Mouse (Mus musculus) neutrophil, adult 65 days (primary cell): ENCODE results near the gene Sept9. TPM values are rescaled to one million over a fixed set of nuclear protein-coding genes. Genes with fewer than 3 reads are reported as not detected.

Experiments used
- total RNA-seq: library from RNA; stranded (reverse); gene quantifications from 2 replicates; pipeline ENCODE4 v1.2.4, GENCODE M21; 2023

Sept9 gene
- total RNA-seq = 169 and 182 TPM in 2 replicates

DNA sequence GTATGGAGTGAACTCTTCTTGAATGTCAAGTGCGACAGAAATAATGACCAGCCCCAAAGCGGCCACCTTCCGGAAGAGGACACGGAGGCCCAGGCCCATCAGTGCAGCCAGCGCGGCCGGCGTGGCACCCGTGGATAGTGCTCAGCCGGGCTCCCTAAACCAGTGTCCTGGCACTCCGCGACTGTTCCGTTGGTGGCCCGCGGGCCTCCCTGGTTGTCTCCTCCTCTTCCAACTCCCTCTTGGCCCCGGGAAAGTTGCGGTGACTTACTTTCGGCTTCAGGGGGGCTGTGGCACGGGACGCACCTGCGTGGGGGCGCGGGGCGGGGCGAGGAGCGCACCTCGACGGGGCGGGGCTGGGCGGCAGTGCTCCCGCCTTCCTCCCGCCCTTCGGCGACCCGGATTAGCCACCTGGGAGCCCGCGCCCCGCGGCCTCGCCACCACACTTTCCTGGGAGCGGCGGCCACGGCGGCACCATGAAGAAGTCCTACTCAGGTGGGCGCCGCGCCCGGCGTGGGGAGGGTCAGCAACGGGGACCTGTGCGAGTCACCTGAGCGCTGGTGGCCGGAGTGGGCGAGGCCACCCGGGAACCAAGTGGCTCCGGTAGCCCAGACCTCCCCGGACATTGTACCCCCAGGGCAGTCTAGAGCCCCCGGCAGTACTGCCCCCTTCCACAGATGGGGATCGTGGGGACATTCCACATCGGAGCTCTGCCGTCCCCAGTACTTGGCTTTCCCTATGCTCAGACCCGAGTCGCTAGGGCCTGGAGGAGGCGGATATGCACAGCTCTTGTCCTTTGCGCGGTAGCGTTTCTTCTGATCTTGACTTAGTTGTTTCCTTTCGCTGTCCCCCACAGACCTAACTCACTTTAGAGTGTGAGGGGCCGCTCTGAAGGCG is at the start of gene Sept9:
Gene Sept9, plus strand, starts transcription at position 380 of the 894 bp plus-strand sequence.

Other genes starting within 250 kb of the Sept9 start
- gene Sec14l1, start 84.5 kb upstream of the Sept9 start, total RNA-seq = 65.9 and 67.4 TPM in 2 replicates